Mouse (Mus musculus): Measurements from ENCODE around the gene Cebpg.

- no peak for TF ChIP-seq POLR2A (IDR thresholded peaks at IDR 0.05; ENCODE audit: extremely low read depth, insufficient read depth, low read length)
- TF ChIP-seq CTCF (IDR thresholded peaks at IDR 0.05; ENCODE audit: low read depth, low read length): no peak
Measured at GRCm38 (mm10) chr7:35021365-35021764, 35.0 kb downstream of the Cebpg start.

Data from liver, adult 2 months (tissue).